Mouse (Mus musculus) kidney, adult 2 months (tissue): Measurements from ENCODE around the gene Prss16.

Experiments
- CTCF ChIP-seq: fragments of 200-500 bp; conservative IDR thresholded peaks from 2 replicates; pipeline ENCODE4 v1.5.1; 2011; ENCODE audit warnings: low read depth, mild to moderate bottlenecking, control low read depth, low read length, moderate library complexity, mixed read lengths; ENCODE audit not compliant: insufficient read depth, insufficient read length
- POLR2A ChIP-seq: fragments of 200-500 bp; IDR thresholded peaks from one replicate; pipeline ENCODE4 v1.6.1; 2011; ENCODE audit warnings: low read depth, low read length, control low read depth

- TF ChIP-seq POLR2A = no peak
- no peak for TF ChIP-seq CTCF
Observed at GRCm38 (mm10) chr13:22007121-22007510, 2.4 kb downstream of the Prss16 start.
